Mouse (Mus musculus) hindbrain, embryonic 16.5 days (tissue): ENCODE data around the gene Acvr2a. TPM values are rescaled to one million over a fixed set of nuclear protein-coding genes. Genes with fewer than 3 reads are reported as not detected.

Experiments
- ATAC-seq: fragments of 200-750 bp; cut with Nextera tagmentation; 2 replicates; pipeline ENCODE4 v1.8.0; 2017; ENCODE audit warnings: moderate TSS enrichment, moderate library complexity
- H3K27ac ChIP-seq: fragments of 300-500 bp; sonication (generic); 2 replicates; pipeline ENCODE4 v1.5.1; 2014; ENCODE audit warnings: low read depth, mild to moderate bottlenecking, control low read depth, low read length, moderate library complexity
- H3K27me3 ChIP-seq: fragments of 300-500 bp; sonication (generic); replicated peaks from 2 replicates; pipeline ENCODE4 v1.6.1; 2014; ENCODE audit warnings: low read length; ENCODE audit not compliant: control insufficient read depth, insufficient read depth
- H3K36me3 ChIP-seq: fragments of 300-500 bp; sonication (generic); 2 replicates; pipeline ENCODE4 v1.6.1; 2014; ENCODE audit warnings: mild to moderate bottlenecking, low read length, moderate library complexity, mixed read lengths; ENCODE audit not compliant: control insufficient read depth, insufficient read depth
- H3K4me1 ChIP-seq: fragments of 300-500 bp; sonication (generic); 2 replicates; pipeline ENCODE4 v1.6.1; 2014; ENCODE audit warnings: low read depth, low read length; ENCODE audit not compliant: control insufficient read depth, insufficient read depth
- H3K4me2 ChIP-seq: fragments of 300-500 bp; sonication (generic); 2 replicates; pipeline ENCODE4 v1.6.1; 2014; ENCODE audit warnings: mild to moderate bottlenecking, low read length, control low read depth, moderate library complexity
- H3K4me3 ChIP-seq: fragments of 300-500 bp; sonication (generic); 2 replicates; pipeline ENCODE4 v1.5.1; 2014; ENCODE audit warnings: mild to moderate bottlenecking, low read length, control low read depth, moderate library complexity
- H3K9ac ChIP-seq: fragments of 300-500 bp; sonication (generic); 2 replicates; pipeline ENCODE4 v1.6.1; 2014; ENCODE audit warnings: low read depth, mild to moderate bottlenecking, control low read depth, low read length, moderate library complexity
- H3K9me3 ChIP-seq: fragments of 300-500 bp; sonication (generic); 2 replicates; pipeline ENCODE4 v1.6.1; 2014; ENCODE audit warnings: mild to moderate bottlenecking, low read length, moderate library complexity; ENCODE audit not compliant: control insufficient read depth
- WGBS: fragments of 180-500 bp; shearing (Covaris S2); extraction: QIAGEN DNeasy Blood & Tissue Kit; methylation state at CpG from one replicate; pipeline ENCODE4 v1.1.7; 2014; 5-methylcytosine and 5-hydroxymethylcytosine counted together
- polyA plus RNA-seq: library from polyadenylated mRNA; unstranded; fragments of >200 nt; fragmentation: Nextera tagmentation; extraction: Ambion mirVana; gene quantifications from 2 replicates; pipeline ENCODE4 v1.2.1, GENCODE M21; 2015

Gene Acvr2a
- 35.7 and 43.8 TPM in 2 replicates for polyA plus RNA-seq

DNA sequence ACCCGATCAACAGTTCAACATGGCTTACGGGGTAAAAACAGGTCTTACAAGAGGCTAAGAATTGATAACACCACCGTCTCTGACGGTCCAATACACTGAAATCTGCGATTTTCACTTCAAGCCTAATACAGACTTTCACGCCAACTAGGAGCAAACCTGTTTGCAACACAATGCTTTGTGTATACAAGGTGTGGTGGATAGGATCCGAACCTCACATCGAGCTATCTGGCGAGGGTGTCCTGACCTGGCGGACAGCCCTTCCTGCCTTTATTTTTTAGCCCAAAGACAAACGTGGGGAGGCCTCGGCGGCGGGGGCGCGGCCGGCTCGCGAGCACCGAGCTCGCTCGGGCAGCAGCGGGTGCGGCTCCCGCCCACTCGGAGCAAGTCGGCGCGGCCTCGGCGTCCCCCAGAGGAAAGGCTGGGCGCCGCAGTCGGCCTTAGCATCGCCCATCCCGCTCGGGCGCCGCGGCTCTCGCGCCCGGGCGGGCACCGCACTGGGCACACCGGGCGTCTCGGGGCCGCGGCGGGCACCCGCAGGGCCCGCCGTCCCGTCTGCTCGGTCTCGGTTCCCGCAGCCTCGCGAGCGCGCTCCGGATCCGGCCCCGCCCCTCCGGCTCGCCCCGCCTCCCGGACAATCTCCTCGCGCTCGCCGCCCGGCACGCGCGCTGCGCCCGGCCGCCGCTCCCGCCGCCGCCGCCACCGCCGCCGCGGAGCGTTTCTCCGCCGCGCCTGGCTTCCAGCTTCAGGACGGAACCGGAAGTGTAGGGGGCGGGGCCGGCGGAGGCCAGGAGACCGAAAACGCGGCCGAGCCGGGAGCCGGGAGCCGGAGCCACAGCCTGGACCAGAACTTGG, at the start of gene Acvr2a:
Gene Acvr2a (plus strand): TSS at position 739 of the 852 bp plus-strand sequence.
- peak within 1 kb of the TSS; percentile 76 for H3K4me2 ChIP-seq

DNA sequence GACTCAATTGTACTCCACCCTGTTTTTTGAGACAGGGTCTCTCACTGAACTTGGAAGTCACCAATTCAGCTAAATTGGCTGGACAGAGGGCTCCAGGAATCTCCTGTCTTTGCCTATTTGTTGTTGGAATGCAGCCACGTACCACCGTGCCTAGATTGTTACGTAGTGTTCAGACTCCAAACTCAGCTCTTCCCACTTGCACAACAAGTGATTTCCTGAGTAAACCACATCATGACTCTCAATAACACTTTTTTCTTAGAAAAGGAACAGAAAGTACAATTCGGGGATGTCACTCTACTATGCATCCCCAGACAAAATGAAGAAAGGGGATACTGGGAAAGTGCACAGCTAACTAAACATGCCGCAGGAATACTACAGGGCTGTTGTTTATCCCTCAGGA, 47.4 kb upstream of the Acvr2a start:
- H3K27me3 ChIP-seq, result no peaks in the 10 kb centered on the region
- H3K9ac ChIP-seq, result no peak overlapping the region
- H3K4me1 ChIP-seq, result no peaks in the 10 kb centered on the region
- no peak overlapping the region for H3K4me3 ChIP-seq
- ATAC-seq, result no peak
- WGBS, result 89% methylated on average over 5 of the region's 5 CpGs
- H3K4me2 ChIP-seq, result no peak overlapping the region
- no peaks in the 10 kb centered on the region for H3K36me3 ChIP-seq
- H3K27ac ChIP-seq, result no peak overlapping the region
- H3K9me3 ChIP-seq, result no peaks in the 10 kb centered on the region

More for the DNA sequence above, at the start of gene Acvr2a:
- ATAC-seq, result peak; percentile 95
- no peaks in the 10 kb centered on the region for H3K36me3 ChIP-seq
- peak within 1 kb of the TSS; percentile 99 for H3K27ac ChIP-seq
- peak within 1 kb of the TSS; percentile 95 for H3K9ac ChIP-seq
- H3K4me3 ChIP-seq, result peak within 1 kb of the TSS; percentile 90
- no peaks in the 10 kb centered on the region for H3K9me3 ChIP-seq
- WGBS, result under 1% methylated on average over 103 of the region's 105 CpGs
- H3K27me3 ChIP-seq, result no peaks in the 10 kb centered on the region
- peaks cover 11% of the 10 kb centered on the region for H3K4me1 ChIP-seq

- Histone ChIP-seq H3K27me3 (no peaks in the 10 kb centered on the region), H3K9me3 (no peaks in the 10 kb centered on the region), H3K4me1 (no peaks in the 10 kb centered on the region), H3K36me3 (no peaks in the 10 kb centered on the region), H3K4me3 (no peak overlapping the region), H3K27ac (no peak overlapping the region), H3K4me2 (no peak overlapping the region), H3K9ac (no peak overlapping the region)
- 84% methylated on average over 2 of the region's 2 CpGs for WGBS
- ATAC-seq, result no peak
These were observed 46.1 kb upstream of the Acvr2a start for GRCm38 (mm10) chr2:48767778-48768177.

DNA sequence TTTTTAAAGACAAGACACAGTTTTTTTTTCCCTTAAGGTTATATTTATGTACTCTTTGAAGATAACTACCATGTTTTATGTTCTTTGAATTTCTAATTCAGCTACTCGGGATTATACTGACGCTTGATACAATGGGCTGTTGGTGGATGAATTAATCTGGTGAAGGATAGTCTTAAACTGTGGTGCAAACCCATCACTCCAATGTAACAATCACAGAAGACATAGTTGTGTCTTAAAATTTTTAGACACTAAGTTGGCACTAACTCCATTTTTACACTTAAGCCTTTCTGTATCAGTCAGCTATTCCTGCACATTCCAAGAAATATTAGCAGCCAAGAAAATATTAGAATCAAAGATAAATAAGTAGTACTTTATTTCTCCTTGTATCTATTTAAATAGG, 45.7 kb upstream of the Acvr2a start:
- WGBS, result 83% methylated on average over 2 of the region's 2 CpGs
- no peaks in the 10 kb centered on the region for H3K27me3 ChIP-seq
- no peak for ATAC-seq
- no peak overlapping the region for H3K27ac ChIP-seq
- no peak overlapping the region for H3K9ac ChIP-seq
- H3K4me2 ChIP-seq, result no peak overlapping the region
- no peaks in the 10 kb centered on the region for H3K9me3 ChIP-seq
- H3K4me1 ChIP-seq, result no peaks in the 10 kb centered on the region
- no peak overlapping the region for H3K4me3 ChIP-seq
- no peaks in the 10 kb centered on the region for H3K36me3 ChIP-seq

- no peak overlapping the region for H3K27ac ChIP-seq
- WGBS, result 79% methylated on average over 7 of the region's 7 CpGs
- no peak overlapping the region for H3K9ac ChIP-seq
- no peaks in the 10 kb centered on the region for H3K9me3 ChIP-seq
- no peak overlapping the region for H3K4me3 ChIP-seq
- H3K27me3 ChIP-seq, result no peaks in the 10 kb centered on the region
- H3K4me1 ChIP-seq, result no peaks in the 10 kb centered on the region
- H3K4me2 ChIP-seq, result no peak overlapping the region
- ATAC-seq, result no peak
- H3K36me3 ChIP-seq, result no peaks in the 10 kb centered on the region
These were observed 43.8 kb upstream of the Acvr2a start for GRCm38 (mm10) chr2:48770100-48770499.

DNA sequence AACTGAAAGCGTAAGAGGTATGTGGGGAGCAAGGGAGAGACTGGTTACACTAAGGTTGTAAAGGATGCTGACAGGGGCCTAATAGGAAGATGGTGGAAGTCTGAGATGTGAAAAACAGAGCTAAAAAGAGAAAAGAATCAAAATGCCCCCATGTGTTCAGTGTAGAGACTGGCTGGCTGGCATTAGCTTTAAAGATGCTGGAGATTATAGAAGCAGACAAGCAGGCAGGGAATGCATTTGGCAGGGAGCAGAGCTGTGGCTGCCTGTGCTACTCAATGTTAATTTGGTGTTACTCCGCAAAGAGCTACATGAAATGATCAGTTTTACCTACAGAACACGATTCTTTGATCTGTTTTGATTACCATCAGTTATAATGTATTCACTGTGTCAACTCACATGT, 43.3 kb upstream of the Acvr2a start:
- no peak for ATAC-seq
- Histone ChIP-seq H3K4me3 (no peak overlapping the region), H3K27ac (no peak overlapping the region), H3K9me3 (no peaks in the 10 kb centered on the region), H3K36me3 (no peaks in the 10 kb centered on the region), H3K4me2 (no peak overlapping the region), H3K9ac (no peak overlapping the region), H3K27me3 (no peaks in the 10 kb centered on the region), H3K4me1 (no peaks in the 10 kb centered on the region)
- WGBS, result 81% methylated on average over 3 of the region's 3 CpGs

- H3K36me3 ChIP-seq, result no peaks in the 10 kb centered on the region
- H3K9ac ChIP-seq, result no peak overlapping the region
- H3K4me3 ChIP-seq, result no peak overlapping the region
- H3K4me2 ChIP-seq, result no peak overlapping the region
- no peaks in the 10 kb centered on the region for H3K27me3 ChIP-seq
- H3K9me3 ChIP-seq, result no peaks in the 10 kb centered on the region
- ATAC-seq, result no peak
- H3K27ac ChIP-seq, result no peak overlapping the region
- no peaks in the 10 kb centered on the region for H3K4me1 ChIP-seq
- WGBS, result 94% methylated on average over 3 of the region's 3 CpGs
These were observed 38.6 kb upstream of the Acvr2a start for GRCm38 (mm10) chr2:48775281-48775680.

- Histone ChIP-seq H3K27ac (no peak overlapping the region), H3K9ac (no peak overlapping the region), H3K4me1 (no peaks in the 10 kb centered on the region; the same call in 1 of the 2 replicates), H3K9me3 (no peaks in the 10 kb centered on the region), H3K36me3 (no peaks in the 10 kb centered on the region), H3K4me2 (no peak overlapping the region), H3K4me3 (no peak overlapping the region), H3K27me3 (no peaks in the 10 kb centered on the region)
- 66% methylated on average over 3 of the region's 3 CpGs for WGBS
- no peak; the same call in 1 of the 2 replicates for ATAC-seq
These were observed 25.0 kb upstream of the Acvr2a start for GRCm38 (mm10) chr2:48788901-48789300.

- peak overlapping the region; percentile 99 for H3K27ac ChIP-seq
- no peaks in the 10 kb centered on the region for H3K27me3 ChIP-seq
- peak overlapping the region; percentile 90 for H3K4me3 ChIP-seq
- no peaks in the 10 kb centered on the region for H3K9me3 ChIP-seq
- no peaks in the 10 kb centered on the region for H3K36me3 ChIP-seq
- peak overlapping the region; percentile 76 for H3K4me2 ChIP-seq
- under 1% methylated on average over 76 of the region's 76 CpGs for WGBS
- peak overlapping the region; percentile 95 for H3K9ac ChIP-seq
- no peak for ATAC-seq
- H3K4me1 ChIP-seq, result peaks cover 11% of the 10 kb centered on the region
These were observed 522 bp downstream of the Acvr2a start for GRCm38 (mm10) chr2:48814223-48815038.
